17 mouse cellular contexts compared by ENCODE assay signal in the genomic region with DNA sequence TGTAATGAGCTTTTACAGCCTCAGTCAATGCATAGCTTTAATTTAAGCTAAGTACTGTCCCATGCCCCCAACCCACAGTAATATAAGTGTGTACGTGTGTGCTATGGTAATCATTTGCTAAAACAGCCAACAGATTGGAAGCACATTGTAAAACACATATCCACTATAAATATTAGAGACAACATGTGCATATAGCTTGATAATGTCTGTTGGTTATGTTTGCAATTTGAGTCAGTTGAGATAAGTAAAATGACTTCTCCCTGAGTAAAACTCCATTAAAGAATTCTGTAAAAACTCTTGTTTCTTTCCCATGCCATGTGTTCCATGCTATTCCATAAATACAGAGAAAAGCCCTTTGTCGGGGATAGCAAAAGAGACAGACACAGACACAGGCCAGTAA. TPM values are rescaled to one million over a fixed set of nuclear protein-coding genes. Genes with fewer than 3 reads are reported as not detected.
"Had no signal": no experiment of that assay in that cellular context is flagged by ENCODE, and none has a peak within 500 bp of the region (broad histone marks: within the 10 kb centered on the region; RNA-seq: fewer than 3 reads in every experiment).

No protein-coding gene starts in this region.

- H3K27me3 ChIP-seq: neural tube, embryonic 13.5 days; neural tube, embryonic 15.5 days; stomach, embryonic 15.5 days had no signal

- H3K9ac ChIP-seq: neural tube, embryonic 13.5 days; neural tube, embryonic 15.5 days; stomach, embryonic 15.5 days had no signal

- H3K4me2 ChIP-seq: neural tube, embryonic 13.5 days; neural tube, embryonic 15.5 days; stomach, embryonic 15.5 days had no signal

- H3K4me3 ChIP-seq: neural tube, embryonic 13.5 days; neural tube, embryonic 15.5 days; stomach, embryonic 15.5 days had no signal

- H3K9me3 ChIP-seq: neural tube, embryonic 13.5 days; neural tube, embryonic 15.5 days; stomach, embryonic 15.5 days had no signal

- H3K27ac ChIP-seq: neural tube, embryonic 13.5 days; neural tube, embryonic 15.5 days; stomach, embryonic 15.5 days; stomach, postnatal 0 days had no signal

- H3K36me3 ChIP-seq: neural tube, embryonic 13.5 days; neural tube, embryonic 15.5 days; stomach, embryonic 15.5 days had no signal

- DNase-seq: retina, postnatal 1 day; right cerebral cortex, adult 18-20 months; right cerebral cortex, postnatal 14 days; right cerebral cortex, postnatal 25 days; right cerebral cortex, postnatal 4 days; spleen, adult 18-20 months; thymus, adult 18-20 months; thymus, adult 2 months; thymus, postnatal 14 days; thymus, postnatal 25 days; thymus, postnatal 36 days; thymus, postnatal 4 days had no signal

RNA-seq across cellular contexts. Expression of a gene that starts 4.2 kb away (rescaled TPM):
- total RNA-seq: neutrophil, adult 5-6 weeks had no signal
